Mouse (Mus musculus): ENCODE results near the gene Abhd12b. TPM values are rescaled to one million over a fixed set of nuclear protein-coding genes. Genes with fewer than 3 reads are reported as not detected.

Abhd12b gene
- polyA plus RNA-seq, 1 experiment from 2014 or later: 0.33 TPM

DNA sequence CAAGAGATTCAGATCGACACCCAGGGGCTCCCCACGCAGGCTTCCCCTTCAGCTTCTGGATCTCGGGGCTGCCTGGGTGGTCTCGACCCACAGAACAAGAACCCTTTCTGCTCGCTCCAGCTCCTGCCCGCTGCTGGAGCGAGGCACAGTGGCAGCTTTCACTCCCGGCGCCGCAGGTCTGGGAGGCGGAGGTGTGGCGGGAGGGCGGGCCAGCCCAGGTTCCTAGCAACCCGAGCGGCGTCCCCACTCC lies 42.9 kb upstream of the Abhd12b start:
- peak overlapping the region; percentile 75 for H3K4me3 ChIP-seq (ENCODE audit: low read depth, low read length)
- under 1% methylated on average over 16 of the region's 16 CpGs for WGBS
- H3K27ac ChIP-seq (ENCODE audit: low read length): peak overlapping the region; percentile 80
- H3K4me1 ChIP-seq (ENCODE audit: control insufficient read depth, insufficient read depth, low read length): peaks cover 22% of the 10 kb centered on the region
- H3K9me3 ChIP-seq (ENCODE audit: control insufficient read depth, low read depth, low read length): no peaks in the 10 kb centered on the region
- peak overlapping the region; percentile 70 for H3K9ac ChIP-seq (replicated peaks; ENCODE audit: low read depth, low read length)
- no peaks in the 10 kb centered on the region for H3K36me3 ChIP-seq (ENCODE audit: control insufficient read depth, insufficient read depth, low read length)
- H3K27me3 ChIP-seq (ENCODE audit: control insufficient read depth, insufficient read depth, low read length): no peaks in the 10 kb centered on the region
- peak overlapping the region; percentile 83 for H3K4me2 ChIP-seq (replicated peaks; ENCODE audit: low read depth, low read length)
- peak; percentile 56 for ATAC-seq (ENCODE audit: insufficient number of reproducible peaks, insufficient read depth, low FRiP score, low read depth)

DNA sequence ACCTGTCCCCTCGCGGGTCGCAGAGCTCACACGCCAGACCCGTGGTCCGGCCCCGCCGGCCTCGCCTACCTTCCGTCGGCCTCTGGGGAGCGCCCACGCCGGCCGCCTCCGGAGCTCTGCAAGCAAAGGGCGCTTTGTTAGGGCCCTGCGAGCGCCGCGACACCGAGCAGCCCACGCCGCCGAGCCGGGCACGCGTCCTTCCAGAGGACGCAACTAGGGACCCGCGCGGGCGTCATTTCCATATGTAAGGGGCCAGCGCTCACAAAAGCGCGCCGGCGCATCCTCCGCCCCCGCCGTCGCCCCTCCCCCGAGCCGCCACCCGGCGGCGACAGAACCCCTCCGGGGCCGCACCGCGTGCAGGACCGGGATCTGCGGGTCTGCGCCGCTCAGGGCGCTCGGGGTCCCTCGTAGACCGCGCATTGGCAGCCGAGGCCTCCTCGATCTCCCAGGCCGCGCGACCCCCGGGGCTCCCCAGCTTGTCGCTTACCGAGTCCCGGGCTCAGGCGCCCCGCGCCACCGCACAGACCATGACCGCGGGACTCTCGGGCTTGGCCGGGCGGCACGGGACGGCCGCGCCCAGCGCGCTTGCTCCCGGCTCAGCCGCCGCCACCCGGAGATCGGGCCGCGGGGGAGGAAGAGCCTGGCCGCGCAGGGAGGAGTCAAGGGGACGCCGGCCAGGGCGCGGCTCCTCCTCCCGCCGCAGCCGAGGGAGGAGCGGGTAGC lies 42.4 kb upstream of the Abhd12b start:
- Histone ChIP-seq H3K4me3 (ENCODE audit: low read depth, low read length) (peak overlapping the region; percentile 75), H3K4me1 (ENCODE audit: control insufficient read depth, insufficient read depth, low read length) (peaks cover 17% of the 10 kb centered on the region), H3K4me2 (replicated peaks; ENCODE audit: low read depth, low read length) (peak overlapping the region; percentile 83), H3K36me3 (ENCODE audit: control insufficient read depth, insufficient read depth, low read length) (no peaks in the 10 kb centered on the region), H3K27ac (ENCODE audit: low read length) (peak overlapping the region; percentile 80), H3K27me3 (ENCODE audit: control insufficient read depth, insufficient read depth, low read length) (no peaks in the 10 kb centered on the region), H3K9me3 (ENCODE audit: control insufficient read depth, low read depth, low read length) (no peaks in the 10 kb centered on the region), H3K9ac (replicated peaks; ENCODE audit: low read depth, low read length) (peak overlapping the region; percentile 70)
- WGBS: under 1% methylated on average over 85 of the region's 101 CpGs
- peak; percentile 81 for ATAC-seq (ENCODE audit: insufficient number of reproducible peaks, insufficient read depth, low FRiP score, low read depth)

DNA sequence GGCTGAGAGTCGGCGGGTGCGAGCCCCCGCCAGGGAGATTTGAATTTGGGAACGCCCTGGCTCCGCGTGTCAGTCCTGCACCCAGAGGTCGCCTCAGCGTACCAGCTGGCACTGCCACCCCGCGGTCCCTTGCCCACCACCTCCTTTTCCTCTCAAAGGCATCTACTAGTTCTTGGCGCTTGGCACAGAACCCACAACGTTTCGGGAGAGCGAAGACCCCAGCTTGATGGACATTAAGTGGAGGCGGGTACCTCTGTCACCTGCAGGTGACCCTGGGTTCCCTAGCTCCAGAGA lies 41.9 kb upstream of the Abhd12b start:
- H3K4me3 ChIP-seq (ENCODE audit: low read depth, low read length): peak overlapping the region; percentile 75
- no peaks in the 10 kb centered on the region for H3K36me3 ChIP-seq (ENCODE audit: control insufficient read depth, insufficient read depth, low read length)
- no peaks in the 10 kb centered on the region for H3K9me3 ChIP-seq (ENCODE audit: control insufficient read depth, low read depth, low read length)
- peak overlapping the region; percentile 70; the same call in 1 of the 2 replicates for H3K9ac ChIP-seq (replicated peaks; ENCODE audit: low read depth, low read length)
- WGBS: 6% methylated on average over 13 of the region's 16 CpGs
- peaks cover 13% of the 10 kb centered on the region for H3K4me1 ChIP-seq (ENCODE audit: control insufficient read depth, insufficient read depth, low read length)
- H3K27ac ChIP-seq (ENCODE audit: low read length): no peak overlapping the region
- 0 out of 2 replicates have a peak, but pooled peaks have one; percentile 18 for ATAC-seq (ENCODE audit: insufficient number of reproducible peaks, insufficient read depth, low FRiP score, low read depth)
- H3K4me2 ChIP-seq (replicated peaks; ENCODE audit: low read depth, low read length): peak overlapping the region; percentile 83
- no peaks in the 10 kb centered on the region for H3K27me3 ChIP-seq (ENCODE audit: control insufficient read depth, insufficient read depth, low read length)

DNA sequence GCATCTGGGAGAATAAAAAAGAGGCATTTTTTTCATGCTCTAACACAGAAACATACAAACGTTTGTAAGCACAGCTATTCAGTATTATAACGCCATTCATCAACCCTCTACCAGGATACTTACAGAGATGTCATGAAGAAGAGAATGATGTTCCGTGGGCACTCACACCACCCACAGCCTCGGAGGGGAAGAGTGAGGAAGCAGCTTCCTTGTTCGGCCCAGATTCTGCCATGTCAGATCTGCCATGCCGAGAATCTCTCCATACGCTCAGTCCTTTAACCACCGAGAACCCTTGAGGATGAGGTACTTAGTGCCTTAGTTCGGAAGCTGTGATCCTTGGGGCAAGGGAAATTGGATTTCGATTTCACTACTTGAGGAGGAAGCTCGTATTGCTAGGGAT lies 40.6 kb upstream of the Abhd12b start, which contains the start of gene Nin:
Nin (minus strand) TSS at position 367 of the 400 bp plus-strand sequence.
- no peak within 1 kb of the TSS for H3K4me3 ChIP-seq (ENCODE audit: low read depth, low read length)
- no peak within 1 kb of the TSS for H3K9ac ChIP-seq (replicated peaks; ENCODE audit: low read depth, low read length)
- peaks cover 8% of the 10 kb centered on the region for H3K4me1 ChIP-seq (ENCODE audit: control insufficient read depth, insufficient read depth, low read length)
- no peak within 1 kb of the TSS for H3K4me2 ChIP-seq (replicated peaks; ENCODE audit: low read depth, low read length)
- H3K27me3 ChIP-seq (ENCODE audit: control insufficient read depth, insufficient read depth, low read length): no peaks in the 10 kb centered on the region
- no peaks in the 10 kb centered on the region for H3K9me3 ChIP-seq (ENCODE audit: control insufficient read depth, low read depth, low read length)
- H3K36me3 ChIP-seq (ENCODE audit: control insufficient read depth, insufficient read depth, low read length): no peaks in the 10 kb centered on the region
- no peak for ATAC-seq (ENCODE audit: insufficient number of reproducible peaks, insufficient read depth, low FRiP score, low read depth)
- 66% methylated on average over 11 of the region's 11 CpGs for WGBS
- no peak within 1 kb of the TSS for H3K27ac ChIP-seq (ENCODE audit: low read length)

DNA sequence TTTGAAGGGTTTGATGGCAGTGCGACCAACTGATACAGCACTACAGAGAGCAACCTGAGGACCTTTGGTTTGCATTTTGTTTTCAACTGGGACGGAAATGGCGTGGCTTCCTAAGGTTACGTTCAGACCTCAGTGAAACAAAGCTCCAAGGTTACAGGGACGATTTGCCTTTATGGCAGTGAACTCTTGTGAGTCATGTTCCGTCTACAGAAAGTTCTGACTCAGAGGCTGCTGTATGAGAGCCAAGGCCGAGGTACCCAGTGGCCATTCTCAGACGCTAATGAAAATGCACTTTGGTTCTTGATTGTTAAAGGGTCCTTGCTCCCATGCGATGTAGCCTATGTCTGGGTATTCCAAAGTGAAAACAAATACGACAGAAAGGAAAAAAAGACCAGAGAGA lies 36.8 kb upstream of the Abhd12b start:
- ATAC-seq (ENCODE audit: insufficient number of reproducible peaks, insufficient read depth, low FRiP score, low read depth): no peak
- Histone ChIP-seq H3K4me3 (ENCODE audit: low read depth, low read length) (no peak overlapping the region), H3K4me1 (ENCODE audit: control insufficient read depth, insufficient read depth, low read length) (no peaks in the 10 kb centered on the region), H3K9ac (replicated peaks; ENCODE audit: low read depth, low read length) (no peak overlapping the region), H3K9me3 (ENCODE audit: control insufficient read depth, low read depth, low read length) (no peaks in the 10 kb centered on the region), H3K4me2 (replicated peaks; ENCODE audit: low read depth, low read length) (no peak overlapping the region), H3K27ac (ENCODE audit: low read length) (no peak overlapping the region), H3K27me3 (ENCODE audit: control insufficient read depth, insufficient read depth, low read length) (no peaks in the 10 kb centered on the region), H3K36me3 (ENCODE audit: control insufficient read depth, insufficient read depth, low read length) (no peaks in the 10 kb centered on the region)
- 83% methylated on average over 10 of the region's 10 CpGs for WGBS

DNA sequence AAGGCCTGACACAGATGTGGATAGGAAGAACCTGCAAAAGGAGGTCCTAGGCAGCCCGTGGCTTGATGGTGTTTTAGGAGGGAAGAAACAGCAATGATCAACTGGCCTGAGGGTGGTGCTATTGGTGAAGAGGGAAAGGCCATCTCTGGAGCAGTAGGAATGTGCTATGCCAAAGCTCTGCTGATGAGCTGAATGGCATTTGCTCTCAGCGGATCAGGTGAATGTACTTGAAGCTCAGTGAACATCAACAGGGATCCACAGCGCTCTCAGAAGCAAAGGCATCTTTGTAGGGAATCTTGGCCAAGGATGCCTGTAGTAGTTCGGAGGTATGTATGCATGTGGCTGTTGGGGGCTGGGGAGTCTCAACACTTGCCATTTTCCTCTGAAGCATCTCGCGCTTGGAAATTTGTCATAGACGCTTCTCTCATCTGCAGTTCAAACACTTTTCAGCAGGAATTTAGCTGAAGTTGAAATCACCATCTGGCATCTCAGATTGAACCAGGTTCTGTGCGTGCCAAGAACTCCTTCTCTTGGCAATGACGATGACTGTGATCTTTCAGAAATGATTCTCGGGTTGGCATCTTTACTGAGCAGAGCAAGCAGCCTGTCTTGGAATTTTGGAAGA lies 35.1 kb upstream of the Abhd12b start:
- H3K4me3 ChIP-seq (ENCODE audit: low read depth, low read length): no peak overlapping the region
- H3K9ac ChIP-seq (replicated peaks; ENCODE audit: low read depth, low read length): no peak overlapping the region
- H3K4me1 ChIP-seq (ENCODE audit: control insufficient read depth, insufficient read depth, low read length): no peaks in the 10 kb centered on the region
- no peak overlapping the region for H3K4me2 ChIP-seq (replicated peaks; ENCODE audit: low read depth, low read length)
- 87% methylated on average over 10 of the region's 10 CpGs for WGBS
- ATAC-seq (ENCODE audit: insufficient number of reproducible peaks, insufficient read depth, low FRiP score, low read depth): no peak
- no peaks in the 10 kb centered on the region for H3K27me3 ChIP-seq (ENCODE audit: control insufficient read depth, insufficient read depth, low read length)
- H3K27ac ChIP-seq (ENCODE audit: low read length): no peak overlapping the region
- H3K36me3 ChIP-seq (ENCODE audit: control insufficient read depth, insufficient read depth, low read length): no peaks in the 10 kb centered on the region
- H3K9me3 ChIP-seq (ENCODE audit: control insufficient read depth, low read depth, low read length): no peaks in the 10 kb centered on the region

DNA sequence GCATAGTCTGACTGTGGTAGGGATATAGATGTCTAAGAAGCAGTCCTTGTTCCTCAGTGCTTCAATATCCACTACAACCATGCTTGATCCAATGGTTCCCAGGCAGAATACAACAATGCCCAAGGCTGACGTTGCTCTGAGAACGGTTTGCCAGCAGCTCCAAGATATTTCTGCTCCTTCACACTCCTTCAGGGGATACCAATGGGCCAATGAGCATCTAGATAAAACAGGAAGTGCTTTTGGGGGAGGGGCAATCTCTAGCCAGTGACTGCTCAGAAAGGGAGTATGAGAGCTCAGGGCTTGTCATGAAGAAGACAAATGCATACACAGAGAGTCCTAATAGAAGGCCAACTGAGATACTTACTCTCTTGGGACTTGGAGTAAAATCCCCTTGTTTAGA lies 34.4 kb upstream of the Abhd12b start:
- no peak for ATAC-seq (ENCODE audit: insufficient number of reproducible peaks, insufficient read depth, low FRiP score, low read depth)
- no peak overlapping the region for H3K4me2 ChIP-seq (replicated peaks; ENCODE audit: low read depth, low read length)
- H3K4me3 ChIP-seq (ENCODE audit: low read depth, low read length): no peak overlapping the region
- H3K4me1 ChIP-seq (ENCODE audit: control insufficient read depth, insufficient read depth, low read length): no peaks in the 10 kb centered on the region
- no peaks in the 10 kb centered on the region for H3K27me3 ChIP-seq (ENCODE audit: control insufficient read depth, insufficient read depth, low read length)
- H3K27ac ChIP-seq (ENCODE audit: low read length): no peak overlapping the region
- H3K9me3 ChIP-seq (ENCODE audit: control insufficient read depth, low read depth, low read length): no peaks in the 10 kb centered on the region
- no peak overlapping the region for H3K9ac ChIP-seq (replicated peaks; ENCODE audit: low read depth, low read length)
- no peaks in the 10 kb centered on the region for H3K36me3 ChIP-seq (ENCODE audit: control insufficient read depth, insufficient read depth, low read length)
- WGBS: 60% methylated on average over 2 of the region's 2 CpGs

DNA sequence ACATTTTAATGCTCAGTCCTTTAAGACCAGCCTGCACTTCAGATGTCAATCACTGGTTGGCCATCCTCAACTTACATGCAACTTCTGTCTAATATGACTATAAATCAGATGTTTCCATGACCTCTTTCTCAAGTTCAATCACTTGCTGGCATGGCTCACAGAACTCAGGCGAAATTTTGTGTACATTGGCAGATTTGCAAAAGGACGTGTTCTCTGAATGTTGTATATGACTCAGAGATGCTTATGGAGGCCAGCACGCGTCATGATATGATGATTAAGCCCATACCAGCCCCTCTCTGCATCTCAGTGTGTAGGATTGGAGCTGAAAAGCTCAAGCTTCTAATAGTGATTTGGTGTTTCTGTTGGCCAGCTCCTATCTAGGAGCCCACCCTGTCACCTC lies 27.3 kb upstream of the Abhd12b start:
- no peak overlapping the region for H3K4me3 ChIP-seq (ENCODE audit: low read depth, low read length)
- H3K36me3 ChIP-seq (ENCODE audit: control insufficient read depth, insufficient read depth, low read length): no peaks in the 10 kb centered on the region
- no peak for ATAC-seq (ENCODE audit: insufficient number of reproducible peaks, insufficient read depth, low FRiP score, low read depth)
- H3K27me3 ChIP-seq (ENCODE audit: control insufficient read depth, insufficient read depth, low read length): no peaks in the 10 kb centered on the region
- 81% methylated on average over 4 of the region's 4 CpGs for WGBS
- no peak overlapping the region for H3K9ac ChIP-seq (replicated peaks; ENCODE audit: low read depth, low read length)
- H3K4me2 ChIP-seq (replicated peaks; ENCODE audit: low read depth, low read length): no peak overlapping the region
- H3K4me1 ChIP-seq (ENCODE audit: control insufficient read depth, insufficient read depth, low read length): no peaks in the 10 kb centered on the region
- no peak overlapping the region for H3K27ac ChIP-seq (ENCODE audit: low read length)
- no peaks in the 10 kb centered on the region for H3K9me3 ChIP-seq (ENCODE audit: control insufficient read depth, low read depth, low read length)

DNA sequence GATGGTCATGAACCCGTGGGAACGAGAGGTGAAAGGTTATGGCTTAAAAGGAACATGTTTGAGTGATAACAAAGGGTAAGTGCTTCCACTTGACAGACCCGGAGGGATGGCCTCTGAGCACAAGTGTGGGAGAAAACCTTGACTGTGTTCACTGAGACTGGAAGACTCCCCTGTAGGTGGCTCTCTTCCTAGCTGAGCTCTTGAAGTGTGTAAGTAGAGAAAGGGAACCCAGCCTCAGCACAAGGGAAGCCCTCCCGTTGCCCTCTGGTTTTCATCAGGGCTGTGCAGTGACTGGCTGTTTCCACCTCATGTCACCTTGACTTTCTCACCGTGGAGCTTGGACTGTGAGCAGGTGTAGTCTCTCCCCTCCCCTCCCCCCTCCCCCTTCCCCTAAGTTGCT lies 24.8 kb upstream of the Abhd12b start:
- 46% methylated on average over 5 of the region's 5 CpGs for WGBS
- ATAC-seq (ENCODE audit: insufficient number of reproducible peaks, insufficient read depth, low FRiP score, low read depth): no peak
- no peaks in the 10 kb centered on the region for H3K36me3 ChIP-seq (ENCODE audit: control insufficient read depth, insufficient read depth, low read length)

More for the DNA sequence above, 24.8 kb upstream of the Abhd12b start:
- no peak overlapping the region for H3K4me3 ChIP-seq (ENCODE audit: low read depth, low read length)
- no peaks in the 10 kb centered on the region for H3K27me3 ChIP-seq (ENCODE audit: control insufficient read depth, insufficient read depth, low read length)
- no peak overlapping the region for H3K4me2 ChIP-seq (replicated peaks; ENCODE audit: low read depth, low read length)
- no peak overlapping the region for H3K27ac ChIP-seq (ENCODE audit: low read length)
- no peaks in the 10 kb centered on the region for H3K9me3 ChIP-seq (ENCODE audit: control insufficient read depth, low read depth, low read length)
- H3K9ac ChIP-seq (replicated peaks; ENCODE audit: low read depth, low read length): no peak overlapping the region
- no peaks in the 10 kb centered on the region for H3K4me1 ChIP-seq (ENCODE audit: control insufficient read depth, insufficient read depth, low read length)
